Mouse (Mus musculus): ENCODE measurements around the gene Kcnn1. TPM values are rescaled to one million over a fixed set of nuclear protein-coding genes. Genes with fewer than 3 reads are reported as not detected.

Gene Kcnn1
- polyA plus RNA-seq, 1 experiment = 5.6 TPM

Other genes starting within 250 kb of the Kcnn1 start
- 5.2 and 6.2 TPM in 2 replicates for gene Lrrc25, start 247.1 kb downstream of the Kcnn1 start, polyA plus RNA-seq (2012; rRNA removed)
- 0.84 and 1.1 TPM in 2 replicates for gene Gdf15, start 230.8 kb downstream of the Kcnn1 start, polyA plus RNA-seq (2012; rRNA removed)
- gene Pgpep1, start 202.9 kb downstream of the Kcnn1 start, polyA plus RNA-seq (2012; rRNA removed) = 19.2 and 20.6 TPM in 2 replicates
- 97.8 and 99.4 TPM in 2 replicates for gene Lsm4, start 190.0 kb downstream of the Kcnn1 start, polyA plus RNA-seq (2012; rRNA removed)
- 132 and 153 TPM in 2 replicates for gene Jund, start 164.3 kb downstream of the Kcnn1 start, polyA plus RNA-seq (2012; rRNA removed)
- not detected in 2 replicates for gene Iqcn, start 159.8 kb downstream of the Kcnn1 start, polyA plus RNA-seq (2012; rRNA removed)
- 0.46 and 0.56 TPM in 2 replicates for gene Gm3336, start 144.7 kb downstream of the Kcnn1 start, polyA plus RNA-seq (2012; rRNA removed)
- gene Pde4c, start 139.5 kb downstream of the Kcnn1 start, polyA plus RNA-seq (2012; rRNA removed) = 0.54 and 0.59 TPM in 2 replicates
- gene Rab3a, start 108.6 kb downstream of the Kcnn1 start, polyA plus RNA-seq (2012; rRNA removed) = 34.1 and 35.3 TPM in 2 replicates
- 38.2 and 41.9 TPM in 2 replicates for gene Mpv17l2, start 102.3 kb downstream of the Kcnn1 start, polyA plus RNA-seq (2012; rRNA removed)
- gene Pik3r2, start 86.5 kb downstream of the Kcnn1 start, polyA plus RNA-seq (2012; rRNA removed) = 57.3 and 66.0 TPM in 2 replicates
- 19.5 and 19.7 TPM in 2 replicates for gene Mast3, start 58.2 kb downstream of the Kcnn1 start, polyA plus RNA-seq (2012; rRNA removed)
- 0.58 and 0.94 TPM in 2 replicates for gene Il12rb1, start 54.8 kb downstream of the Kcnn1 start, polyA plus RNA-seq (2012; rRNA removed)
- gene Arrdc2, start 23.5 kb downstream of the Kcnn1 start, polyA plus RNA-seq (2012; rRNA removed) = 20.4 and 27.4 TPM in 2 replicates
- gene Ccdc124, start 10.7 kb upstream of the Kcnn1 start, polyA plus RNA-seq (2012; rRNA removed) = 70.9 and 74.6 TPM in 2 replicates
- gene Slc5a5, start 29.5 kb upstream of the Kcnn1 start, polyA plus RNA-seq (2012; rRNA removed) = 1.7 and 2.3 TPM in 2 replicates
- gene Rpl18a, start 34.2 kb upstream of the Kcnn1 start, polyA plus RNA-seq (2012; rRNA removed) = 3,950 and 3,976 TPM in 2 replicates
- gene Map1s, start 42.7 kb upstream of the Kcnn1 start, polyA plus RNA-seq (2012; rRNA removed) = 30.8 and 34.4 TPM in 2 replicates

Data from urinary bladder, adult 2 months (tissue).